Mouse (Mus musculus): ENCODE measurements around the gene Per3. TPM values are rescaled to one million over a fixed set of nuclear protein-coding genes. Genes with fewer than 3 reads are reported as not detected.

The Per3 gene
- polyA plus RNA-seq, 1 experiment, result 4.5 TPM

DNA sequence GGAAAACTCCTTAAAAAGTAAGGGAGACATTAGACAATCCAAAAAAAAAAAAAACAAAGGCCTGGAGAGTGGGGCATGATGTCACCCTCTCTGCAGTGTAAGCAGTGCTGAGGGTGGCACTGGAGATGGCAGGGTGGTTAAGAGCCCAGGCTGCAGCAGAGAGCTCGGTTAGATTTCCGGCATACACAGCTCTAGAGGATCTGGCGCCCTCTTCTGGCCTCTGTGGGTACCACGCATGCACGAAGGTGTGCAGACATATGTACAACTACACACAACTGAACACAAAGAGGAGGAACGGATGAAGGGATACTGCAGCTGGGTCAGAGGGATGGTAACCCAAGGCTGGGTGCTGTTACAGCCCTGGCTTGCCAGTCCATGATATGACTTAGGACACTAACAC lies 37.5 kb downstream of the Per3 start:
- no peak overlapping the region for H3K27ac ChIP-seq (ENCODE audit: insufficient read depth, low read length)
- H3K4me1 ChIP-seq (ENCODE audit: control insufficient read depth, insufficient read depth, insufficient read length), result 0 out of 2 replicates have a peak, but pooled peaks cover 3% of the 10 kb centered on the region

DNA sequence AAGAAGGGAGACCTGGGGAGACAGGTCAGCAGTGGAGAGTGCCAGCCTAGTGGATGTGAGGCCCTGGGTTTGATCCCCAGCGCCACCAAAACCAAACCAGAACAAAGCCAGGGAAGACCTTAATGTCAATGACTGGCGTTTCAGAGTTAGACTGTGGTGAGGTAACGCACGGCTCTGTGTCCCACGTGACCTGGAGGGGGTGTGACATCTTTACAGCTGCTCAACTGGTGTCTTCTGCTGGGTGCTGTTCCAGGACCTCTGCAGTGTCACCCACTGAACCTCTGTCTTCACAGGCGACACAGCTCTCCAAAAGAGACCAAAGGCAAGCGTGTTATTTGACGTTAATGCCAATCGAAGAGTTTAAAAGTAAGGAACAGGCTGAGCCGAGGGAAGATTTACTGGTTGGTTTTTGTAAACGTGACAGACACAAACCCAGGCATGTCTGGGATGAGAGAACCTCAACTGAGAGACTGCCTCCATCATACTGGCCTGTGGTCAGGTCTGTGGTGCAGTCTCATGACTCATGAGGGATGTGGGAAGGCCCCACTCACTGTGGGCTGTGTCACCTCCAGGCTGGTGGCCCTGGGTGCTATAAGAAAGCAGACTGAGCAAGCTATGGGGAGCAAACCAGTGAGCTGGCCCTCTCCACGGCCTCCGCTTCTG lies 38.7 kb downstream of the Per3 start:
- Histone ChIP-seq H3K4me3 (ENCODE audit: extremely low read depth, insufficient read depth, insufficient read length) (no peak overlapping the region), H3K27ac (ENCODE audit: insufficient read depth, low read length) (no peak overlapping the region), H3K27me3 (ENCODE audit: control insufficient read depth, insufficient read depth, low read length) (no peaks in the 10 kb centered on the region), H3K4me1 (ENCODE audit: control insufficient read depth, insufficient read depth, insufficient read length) (0 out of 2 replicates have a peak, but pooled peaks cover 3% of the 10 kb centered on the region), H3K36me3 (ENCODE audit: control insufficient read depth, insufficient read depth, low read length) (no peaks in the 10 kb centered on the region)
- 39% methylated on average over 13 of the region's 13 CpGs for WGBS
- no peak for TF ChIP-seq POLR2A (IDR thresholded peaks at IDR 0.05; ENCODE audit: low read depth, low read length)
- TF ChIP-seq CTCF (IDR thresholded peaks at IDR 0.05; ENCODE audit: extremely low read depth, insufficient read depth, insufficient read length, insufficient replicate concordance), result no peak
- DNase-seq (ENCODE audit: low read depth in 1 of 2, low spot score in 2 of 2), result peak in 1 of 2 experiments; percentile 7

More for the DNA sequence above, 37.5 kb downstream of the Per3 start:
- no peak overlapping the region for H3K4me3 ChIP-seq (ENCODE audit: extremely low read depth, insufficient read depth, insufficient read length)
- WGBS, result 53% methylated on average over 6 of the region's 6 CpGs
- no peak for DNase-seq (ENCODE audit: low read depth in 1 of 2, low spot score in 2 of 2)
- no peaks in the 10 kb centered on the region for H3K27me3 ChIP-seq (ENCODE audit: control insufficient read depth, insufficient read depth, low read length)
- no peak for TF ChIP-seq POLR2A (IDR thresholded peaks at IDR 0.05; ENCODE audit: low read depth, low read length)
- TF ChIP-seq CTCF (IDR thresholded peaks at IDR 0.05; ENCODE audit: extremely low read depth, insufficient read depth, insufficient read length, insufficient replicate concordance), result peak; percentile 16; the same call in 1 of the 2 replicates
- H3K36me3 ChIP-seq (ENCODE audit: control insufficient read depth, insufficient read depth, low read length), result no peaks in the 10 kb centered on the region

DNA sequence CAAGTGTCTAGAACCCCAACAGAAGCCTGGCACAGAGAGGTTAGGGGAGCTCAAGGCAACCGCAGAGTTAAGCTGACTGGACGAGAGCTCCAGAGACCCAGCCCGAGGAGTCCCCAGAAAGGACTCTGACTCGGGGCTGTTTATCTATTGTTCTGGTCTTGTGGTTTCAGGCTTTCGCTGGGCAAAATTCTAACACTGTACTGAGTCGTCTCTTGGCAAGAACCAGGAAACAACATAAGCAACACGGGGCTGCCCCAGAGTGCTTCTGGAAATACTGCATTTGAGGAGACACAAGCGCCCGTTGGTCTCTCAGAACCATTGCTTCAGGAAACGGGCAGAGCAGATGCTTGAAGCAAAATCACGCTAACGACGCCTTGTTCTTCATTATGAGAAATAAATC lies 43.1 kb downstream of the Per3 start:
- no peak for TF ChIP-seq CTCF (IDR thresholded peaks at IDR 0.05; ENCODE audit: extremely low read depth, insufficient read depth, insufficient read length, insufficient replicate concordance)
- TF ChIP-seq POLR2A (IDR thresholded peaks at IDR 0.05; ENCODE audit: low read depth, low read length), result no peak
- no peaks in the 10 kb centered on the region for H3K27me3 ChIP-seq (ENCODE audit: control insufficient read depth, insufficient read depth, low read length)
- no peak for DNase-seq (ENCODE audit: low read depth in 1 of 2, low spot score in 2 of 2)
- H3K27ac ChIP-seq (ENCODE audit: insufficient read depth, low read length), result no peak overlapping the region
- H3K36me3 ChIP-seq (ENCODE audit: control insufficient read depth, insufficient read depth, low read length), result no peaks in the 10 kb centered on the region
- no peak overlapping the region for H3K4me3 ChIP-seq (ENCODE audit: extremely low read depth, insufficient read depth, insufficient read length)
- H3K4me1 ChIP-seq (ENCODE audit: control insufficient read depth, insufficient read depth, insufficient read length), result 0 out of 2 replicates have a peak, but pooled peaks cover 3% of the 10 kb centered on the region
- WGBS, result 15% methylated on average over 13 of the region's 13 CpGs

DNA sequence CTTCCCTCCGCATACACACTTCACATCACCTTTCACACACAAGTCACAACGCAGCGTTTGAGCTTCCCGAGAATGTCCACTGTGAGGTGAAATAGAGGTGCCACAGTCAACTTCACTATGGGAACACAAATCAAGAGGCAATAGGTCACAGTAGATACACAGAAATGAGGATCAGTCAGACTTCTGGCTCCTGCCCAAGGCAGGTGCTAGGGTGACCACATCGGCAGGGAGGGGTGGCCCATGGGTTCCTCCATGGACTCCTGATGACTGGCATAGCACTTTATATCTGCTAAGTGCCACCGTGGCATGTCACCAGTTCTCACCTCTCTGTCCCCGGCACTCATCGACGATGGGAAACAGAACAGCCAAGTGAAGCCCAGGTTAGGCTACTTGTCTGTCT lies 45.8 kb downstream of the Per3 start:
- TF ChIP-seq POLR2A (IDR thresholded peaks at IDR 0.05; ENCODE audit: low read depth, low read length) (no peak), CTCF (IDR thresholded peaks at IDR 0.05; ENCODE audit: extremely low read depth, insufficient read depth, insufficient read length, insufficient replicate concordance) (no peak)
- 83% methylated on average over 9 of the region's 9 CpGs for WGBS
- no peak for DNase-seq (ENCODE audit: low read depth in 1 of 2, low spot score in 2 of 2)
- no peak overlapping the region for H3K4me3 ChIP-seq (ENCODE audit: extremely low read depth, insufficient read depth, insufficient read length)
- no peaks in the 10 kb centered on the region for H3K4me1 ChIP-seq (ENCODE audit: control insufficient read depth, insufficient read depth, insufficient read length)
- H3K36me3 ChIP-seq (ENCODE audit: control insufficient read depth, insufficient read depth, low read length), result no peaks in the 10 kb centered on the region
- no peaks in the 10 kb centered on the region for H3K27me3 ChIP-seq (ENCODE audit: control insufficient read depth, insufficient read depth, low read length)
- no peak overlapping the region for H3K27ac ChIP-seq (ENCODE audit: insufficient read depth, low read length)

DNA sequence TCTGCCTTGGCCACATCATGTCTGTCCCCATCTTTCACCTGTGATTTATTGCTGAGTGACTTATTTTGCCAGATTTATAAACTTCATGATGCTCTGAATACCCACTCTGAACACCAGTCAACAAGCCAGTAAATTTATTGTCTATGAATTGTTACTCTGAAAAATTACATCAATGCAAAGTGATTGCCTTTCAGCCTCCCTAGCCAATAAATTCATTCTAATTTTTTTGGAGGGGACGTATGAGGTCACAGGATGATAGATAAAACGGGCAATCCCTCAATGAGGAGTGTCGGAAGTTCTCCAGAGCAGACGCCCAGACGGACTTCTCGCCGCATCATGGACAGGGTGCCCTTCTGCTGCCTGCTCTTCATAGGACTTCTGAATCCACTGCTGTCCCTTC lies 47.7 kb downstream of the Per3 start, which contains the start of gene Uts2:
Gene Uts2, plus strand, starts transcription at position 301 of the 400 bp plus-strand sequence.
- Histone ChIP-seq H3K27ac (ENCODE audit: insufficient read depth, low read length) (no peak within 1 kb of the TSS), H3K27me3 (ENCODE audit: control insufficient read depth, insufficient read depth, low read length) (no peaks in the 10 kb centered on the region), H3K36me3 (ENCODE audit: control insufficient read depth, insufficient read depth, low read length) (no peaks in the 10 kb centered on the region), H3K4me1 (ENCODE audit: control insufficient read depth, insufficient read depth, insufficient read length) (no peaks in the 10 kb centered on the region), H3K4me3 (ENCODE audit: extremely low read depth, insufficient read depth, insufficient read length) (no peak within 1 kb of the TSS)
- TF ChIP-seq POLR2A (IDR thresholded peaks at IDR 0.05; ENCODE audit: low read depth, low read length), result no peak
- TF ChIP-seq CTCF (IDR thresholded peaks at IDR 0.05; ENCODE audit: extremely low read depth, insufficient read depth, insufficient read length, insufficient replicate concordance), result no peak
- no peak for DNase-seq (ENCODE audit: low read depth in 1 of 2, low spot score in 2 of 2)
- 91% methylated on average over 7 of the region's 7 CpGs for WGBS

DNA sequence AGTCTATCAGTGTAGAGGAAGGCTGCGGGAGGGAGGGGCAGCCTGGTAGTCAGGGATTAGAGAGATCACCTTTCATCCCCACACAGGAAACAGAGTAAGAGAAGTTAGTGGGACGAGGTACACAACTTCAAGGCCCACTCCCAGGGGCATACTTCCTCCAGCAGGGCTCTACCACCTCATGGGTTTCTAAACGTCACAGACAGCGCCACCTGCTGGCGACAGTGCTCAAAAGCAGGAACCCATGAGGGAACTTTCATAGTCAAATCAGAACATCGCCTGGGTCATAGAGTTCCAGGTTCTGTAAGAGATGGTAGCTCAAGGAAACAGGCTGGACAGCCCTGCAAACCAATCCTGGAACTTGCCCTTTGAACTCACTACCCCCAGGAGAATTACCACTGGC lies 54.3 kb downstream of the Per3 start:
- DNase-seq (ENCODE audit: low read depth in 1 of 2, low spot score in 2 of 2), result no peak
- Histone ChIP-seq H3K36me3 (ENCODE audit: control insufficient read depth, insufficient read depth, low read length) (no peaks in the 10 kb centered on the region), H3K4me1 (ENCODE audit: control insufficient read depth, insufficient read depth, insufficient read length) (no peaks in the 10 kb centered on the region), H3K4me3 (ENCODE audit: extremely low read depth, insufficient read depth, insufficient read length) (no peak overlapping the region), H3K27ac (ENCODE audit: insufficient read depth, low read length) (no peak overlapping the region), H3K27me3 (ENCODE audit: control insufficient read depth, insufficient read depth, low read length) (no peaks in the 10 kb centered on the region)
- 51% methylated on average over 6 of the region's 6 CpGs for WGBS
- no peak for TF ChIP-seq CTCF (IDR thresholded peaks at IDR 0.05; ENCODE audit: extremely low read depth, insufficient read depth, insufficient read length, insufficient replicate concordance)
- TF ChIP-seq POLR2A (IDR thresholded peaks at IDR 0.05; ENCODE audit: low read depth, low read length), result no peak

DNA sequence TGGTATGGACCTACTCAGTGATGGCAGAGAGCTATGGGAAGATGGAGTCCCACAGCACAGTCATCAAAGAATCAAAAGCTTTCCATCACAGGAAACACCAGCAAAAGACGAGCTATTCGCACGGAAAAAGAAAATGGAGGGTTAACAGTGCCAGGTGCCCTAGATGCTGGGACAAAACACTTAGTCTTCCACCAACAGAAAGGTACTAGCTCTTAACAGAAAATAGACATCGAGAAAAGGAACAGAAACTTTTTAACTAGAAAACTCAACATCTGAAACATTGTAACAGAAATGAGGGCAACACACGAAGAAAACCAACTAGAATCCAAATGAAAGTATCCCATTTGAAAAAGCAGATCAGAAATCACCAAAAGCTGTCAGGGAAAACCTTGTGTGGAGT lies 64.3 kb downstream of the Per3 start:
- Histone ChIP-seq H3K27me3 (ENCODE audit: control insufficient read depth, insufficient read depth, low read length) (no peaks in the 10 kb centered on the region), H3K4me3 (ENCODE audit: extremely low read depth, insufficient read depth, insufficient read length) (no peak overlapping the region), H3K4me1 (ENCODE audit: control insufficient read depth, insufficient read depth, insufficient read length) (no peaks in the 10 kb centered on the region), H3K27ac (ENCODE audit: insufficient read depth, low read length) (no peak overlapping the region), H3K36me3 (ENCODE audit: control insufficient read depth, insufficient read depth, low read length) (no peaks in the 10 kb centered on the region)
- TF ChIP-seq POLR2A (IDR thresholded peaks at IDR 0.05; ENCODE audit: low read depth, low read length) (no peak), CTCF (IDR thresholded peaks at IDR 0.05; ENCODE audit: extremely low read depth, insufficient read depth, insufficient read length, insufficient replicate concordance) (no peak)
- DNase-seq (ENCODE audit: low read depth in 1 of 2, low spot score in 2 of 2), result no peak
- 76% methylated on average over 5 of the region's 5 CpGs for WGBS

All from spleen, adult 2 months (tissue).